Mouse (Mus musculus) intestine, embryonic 16.5 days (tissue): ENCODE results near the gene Ggcx. TPM values are rescaled to one million over a fixed set of nuclear protein-coding genes. Genes with fewer than 3 reads are reported as not detected.

ENCODE experiments used
- ATAC-seq: fragments of 200-750 bp; cut with Nextera tagmentation; 2 replicates; pipeline ENCODE4 v1.8.0; 2017; ENCODE audit warnings: moderate TSS enrichment, moderate library complexity
- H3K27ac ChIP-seq: fragments of 300-500 bp; sonication (generic); 2 replicates; pipeline ENCODE4 v1.5.1; 2014; ENCODE audit warnings: mild to moderate bottlenecking, low read length
- H3K27me3 ChIP-seq: fragments of 300-500 bp; sonication (generic); replicated peaks from 2 replicates; pipeline ENCODE4 v1.6.1; 2014; ENCODE audit warnings: low read length, control low read depth, mixed read lengths; ENCODE audit not compliant: control insufficient read depth, insufficient read depth
- H3K36me3 ChIP-seq: fragments of 300-500 bp; sonication (generic); 2 replicates; pipeline ENCODE4 v1.6.1; 2014; ENCODE audit warnings: low read length, control low read depth; ENCODE audit not compliant: control insufficient read depth, insufficient read depth
- H3K4me1 ChIP-seq: fragments of 300-500 bp; sonication (generic); 2 replicates; pipeline ENCODE4 v1.6.1; 2014; ENCODE audit warnings: low read length, control low read depth, mixed read lengths; ENCODE audit not compliant: control insufficient read depth, insufficient read depth
- H3K4me2 ChIP-seq: fragments of 300-500 bp; sonication (generic); 2 replicates; pipeline ENCODE4 v1.6.1; 2014; ENCODE audit warnings: low read depth, low read length, control low read depth
- H3K4me3 ChIP-seq: fragments of 300-500 bp; sonication (generic); 2 replicates; pipeline ENCODE4 v1.5.1; 2014; ENCODE audit warnings: mild to moderate bottlenecking, low read length
- H3K9ac ChIP-seq: fragments of 300-500 bp; sonication (generic); 2 replicates; pipeline ENCODE4 v1.6.1; 2014; ENCODE audit warnings: low read depth, low read length
- H3K9me3 ChIP-seq: fragments of 300-500 bp; sonication (generic); 2 replicates; pipeline ENCODE4 v1.6.1; 2016; ENCODE audit warnings: low read length, control low read depth; ENCODE audit not compliant: control insufficient read depth
- WGBS: fragments of 180-500 bp; shearing (Covaris S2); extraction: QIAGEN DNeasy Blood & Tissue Kit; methylation state at CpG from one replicate; pipeline ENCODE4 v1.1.7; 2014; 5-methylcytosine and 5-hydroxymethylcytosine counted together
- polyA plus RNA-seq: library from polyadenylated mRNA; unstranded; fragments of >200 nt; fragmentation: Nextera tagmentation; extraction: Ambion mirVana; gene quantifications from 2 replicates; pipeline ENCODE4 v1.2.1, GENCODE M21; 2015

Ggcx gene
- polyA plus RNA-seq, 1 experiment from 2014 or later = 23.7 TPM

GRCm38 (mm10) chr6:72373184-72373583 lies 40.9 kb upstream of the Ggcx start:
- Histone ChIP-seq H3K9ac (no peak overlapping the region), H3K9me3 (no peaks in the 10 kb centered on the region), H3K4me1 (peaks cover 25% of the 10 kb centered on the region), H3K4me2 (no peak overlapping the region), H3K27ac (no peak overlapping the region), H3K36me3 (no peaks in the 10 kb centered on the region), H3K4me3 (no peak overlapping the region), H3K27me3 (no peaks in the 10 kb centered on the region)
- no peak for ATAC-seq
- WGBS = 72% methylated on average over 4 of the region's 4 CpGs

GRCm38 (mm10) chr6:72374206-72374605 lies 39.9 kb upstream of the Ggcx start:
- H3K27me3 ChIP-seq = no peaks in the 10 kb centered on the region
- peaks cover 25% of the 10 kb centered on the region for H3K4me1 ChIP-seq
- H3K9me3 ChIP-seq = no peaks in the 10 kb centered on the region
- H3K36me3 ChIP-seq = no peaks in the 10 kb centered on the region
- WGBS = 55% methylated on average over 7 of the region's 7 CpGs
- H3K9ac ChIP-seq = no peak overlapping the region
- no peak overlapping the region for H3K4me3 ChIP-seq
- no peak overlapping the region for H3K4me2 ChIP-seq
- peak; percentile 24; the same call in 1 of the 2 replicates for ATAC-seq
- no peak overlapping the region for H3K27ac ChIP-seq

- no peak overlapping the region for H3K27ac ChIP-seq
- no peak overlapping the region for H3K4me2 ChIP-seq
- H3K9me3 ChIP-seq = no peaks in the 10 kb centered on the region
- H3K4me1 ChIP-seq = peaks cover 25% of the 10 kb centered on the region
- H3K9ac ChIP-seq = no peak overlapping the region
- H3K27me3 ChIP-seq = no peaks in the 10 kb centered on the region
- WGBS = 68% methylated on average over 15 of the region's 15 CpGs
- peak; percentile 43; the same call in 1 of the 2 replicates for ATAC-seq
- no peak overlapping the region for H3K4me3 ChIP-seq
- no peaks in the 10 kb centered on the region for H3K36me3 ChIP-seq
Observed at GRCm38 (mm10) chr6:72374820-72375563, 39.1 kb upstream of the Ggcx start.

GRCm38 (mm10) chr6:72378510-72379234 lies 35.4 kb upstream of the Ggcx start:
- no peaks in the 10 kb centered on the region for H3K9me3 ChIP-seq
- H3K9ac ChIP-seq = no peak overlapping the region
- H3K4me3 ChIP-seq = no peak overlapping the region
- ATAC-seq = no peak
- peaks cover 7% of the 10 kb centered on the region; the same call in 1 of the 2 replicates for H3K4me1 ChIP-seq
- H3K36me3 ChIP-seq = no peaks in the 10 kb centered on the region
- H3K27me3 ChIP-seq = no peaks in the 10 kb centered on the region
- H3K4me2 ChIP-seq = no peak overlapping the region
- no peak overlapping the region for H3K27ac ChIP-seq
- 93% methylated on average over 8 of the region's 8 CpGs for WGBS

- WGBS = 49% methylated on average over 7 of the region's 7 CpGs
- peak overlapping the region; percentile 67 for H3K4me3 ChIP-seq
- peak overlapping the region; percentile 77 for H3K4me2 ChIP-seq
- H3K36me3 ChIP-seq = no peaks in the 10 kb centered on the region
- peaks cover 3% of the 10 kb centered on the region; the same call in 1 of the 2 replicates for H3K4me1 ChIP-seq
- H3K27me3 ChIP-seq = no peaks in the 10 kb centered on the region
- H3K9me3 ChIP-seq = no peaks in the 10 kb centered on the region
- ATAC-seq = no peak
- peak overlapping the region; percentile 50 for H3K27ac ChIP-seq
- peak overlapping the region; percentile 81 for H3K9ac ChIP-seq
Observed at GRCm38 (mm10) chr6:72379377-72380130, 34.6 kb upstream of the Ggcx start.

- Histone ChIP-seq H3K36me3 (peaks cover 4% of the 10 kb centered on the region), H3K27me3 (no peaks in the 10 kb centered on the region), H3K9me3 (no peaks in the 10 kb centered on the region), H3K4me3 (peak within 1 kb of the TSS; percentile 67), H3K9ac (peak within 1 kb of the TSS; percentile 81), H3K4me2 (peak within 1 kb of the TSS; percentile 77), H3K27ac (peak within 1 kb of the TSS; percentile 50), H3K4me1 (no peaks in the 10 kb centered on the region)
- peak; percentile 92 for ATAC-seq
- 1% methylated on average over 39 of the region's 49 CpGs for WGBS
Observed at GRCm38 (mm10) chr6:72380131-72380770, 33.9 kb upstream of the Ggcx start, which contains the start of gene Vamp5. Vamp5 (minus strand) TSS chr6:72380468.

GRCm38 (mm10) chr6:72382494-72382893 lies 31.6 kb upstream of the Ggcx start:
- Histone ChIP-seq H3K9me3 (no peaks in the 10 kb centered on the region), H3K9ac (no peak overlapping the region), H3K4me1 (no peaks in the 10 kb centered on the region; the same call in 1 of the 2 replicates), H3K4me3 (no peak overlapping the region), H3K27ac (no peak overlapping the region), H3K27me3 (no peaks in the 10 kb centered on the region), H3K36me3 (peaks cover 9% of the 10 kb centered on the region), H3K4me2 (no peak overlapping the region)
- ATAC-seq = no peak
- 73% methylated on average over 6 of the region's 6 CpGs for WGBS

GRCm38 (mm10) chr6:72383142-72383820 lies 30.8 kb upstream of the Ggcx start:
- H3K27me3 ChIP-seq = no peaks in the 10 kb centered on the region
- no peaks in the 10 kb centered on the region for H3K9me3 ChIP-seq
- WGBS = 86% methylated on average over 6 of the region's 6 CpGs
- H3K9ac ChIP-seq = no peak overlapping the region
- peaks cover 9% of the 10 kb centered on the region for H3K36me3 ChIP-seq
- no peak for ATAC-seq
- H3K27ac ChIP-seq = no peak overlapping the region
- no peak overlapping the region for H3K4me2 ChIP-seq
- no peak overlapping the region for H3K4me3 ChIP-seq
- H3K4me1 ChIP-seq = peaks cover 5% of the 10 kb centered on the region
